Mouse (Mus musculus) T-helper 2 cell (primary cell): ENCODE results near the gene Cdk1.

Experiments
- in situ Hi-C: fragments of 300-600 bp; cut with MboI, MseI; formaldehyde crosslinking; loops from one replicate; pipeline ENCODE4 v1.15.1; 2025; ENCODE audit warnings: high pct_unique_total_duplicates

Cdk1 gene

GRCm38 (mm10) chr10:69352212-69353085, at the start of gene Cdk1:
Cdk1 (minus strand) TSS chr10:69352938.
- in situ Hi-C loops, result loop anchor here (25.0 kb wide), 2 partner anchors 785 to 915 kb away; no protein-coding TSS in a partner anchor

- in situ Hi-C loops, result no loop called here
Observed at GRCm38 (mm10) chr10:69399814-69400385, 47.2 kb upstream of the Cdk1 start.

- in situ Hi-C loops, result no loop called here
Observed at GRCm38 (mm10) chr10:69398763-69399590, 46.2 kb upstream of the Cdk1 start, which contains the start of gene Ank3. Ank3 (plus strand) TSS chr10:69398773.

- in situ Hi-C loops, result no loop called here
Observed at GRCm38 (mm10) chr10:69398197-69398762, 45.5 kb upstream of the Cdk1 start.

GRCm38 (mm10) chr10:69389511-69389910, 36.8 kb upstream of the Cdk1 start:
- in situ Hi-C loops, result no loop called here

GRCm38 (mm10) chr10:69386767-69387166, 34.0 kb upstream of the Cdk1 start:
- in situ Hi-C loops, result no loop called here

GRCm38 (mm10) chr10:69385136-69385535, 32.4 kb upstream of the Cdk1 start:
- in situ Hi-C loops, result no loop called here

GRCm38 (mm10) chr10:69384640-69385039, 31.9 kb upstream of the Cdk1 start:
- in situ Hi-C loops, result no loop called here

- in situ Hi-C loops, result no loop called here
Observed at GRCm38 (mm10) chr10:69383186-69383585, 30.4 kb upstream of the Cdk1 start.

GRCm38 (mm10) chr10:69375154-69375553, 22.4 kb upstream of the Cdk1 start:
- in situ Hi-C loops, result no loop called here

- in situ Hi-C loops, result loop anchor here (25.0 kb wide), 2 partner anchors 763 to 937 kb away; no protein-coding TSS in a partner anchor
Observed at GRCm38 (mm10) chr10:69373796-69374550, 21.2 kb upstream of the Cdk1 start.

- in situ Hi-C loops, result loop anchor here (25.0 kb wide), 2 partner anchors 765 to 935 kb away; no protein-coding TSS in a partner anchor
Observed at GRCm38 (mm10) chr10:69372061-69372460, 19.3 kb upstream of the Cdk1 start.

GRCm38 (mm10) chr10:69371441-69371840, 18.7 kb upstream of the Cdk1 start:
- in situ Hi-C loops, result loop anchor here (25.0 kb wide), 2 partner anchors 766 to 934 kb away; no protein-coding TSS in a partner anchor

- in situ Hi-C loops, result loop anchor here (25.0 kb wide), 2 partner anchors 768 to 932 kb away; no protein-coding TSS in a partner anchor
Observed at GRCm38 (mm10) chr10:69369321-69369720, 16.6 kb upstream of the Cdk1 start.

GRCm38 (mm10) chr10:69366877-69367387, 14.2 kb upstream of the Cdk1 start:
- in situ Hi-C loops, result loop anchor here (25.0 kb wide), 2 partner anchors 770 to 930 kb away; no protein-coding TSS in a partner anchor

GRCm38 (mm10) chr10:69366208-69366607, 13.5 kb upstream of the Cdk1 start:
- in situ Hi-C loops, result loop anchor here (25.0 kb wide), 2 partner anchors 771 to 929 kb away; no protein-coding TSS in a partner anchor

GRCm38 (mm10) chr10:69359666-69360065, 6.9 kb upstream of the Cdk1 start:
- in situ Hi-C loops, result loop anchor here (25.0 kb wide), 2 partner anchors 778 to 922 kb away; no protein-coding TSS in a partner anchor

GRCm38 (mm10) chr10:69353086-69353479, 345 bp upstream of the Cdk1 start:
- in situ Hi-C loops, result loop anchor here (25.0 kb wide), 2 partner anchors 784 to 916 kb away; no protein-coding TSS in a partner anchor

GRCm38 (mm10) chr10:69351842-69352211, 911 bp downstream of the Cdk1 start:
- in situ Hi-C loops, result loop anchor here (25.0 kb wide), 2 partner anchors 785 to 915 kb away; no protein-coding TSS in a partner anchor
